Mouse (Mus musculus): ENCODE data around the gene Ubb. TPM values are rescaled to one million over a fixed set of nuclear protein-coding genes. Genes with fewer than 3 reads are reported as not detected.

Gene Ubb
- polyA plus RNA-seq, 1 experiment from 2014 or later = 2,876 TPM

DNA sequence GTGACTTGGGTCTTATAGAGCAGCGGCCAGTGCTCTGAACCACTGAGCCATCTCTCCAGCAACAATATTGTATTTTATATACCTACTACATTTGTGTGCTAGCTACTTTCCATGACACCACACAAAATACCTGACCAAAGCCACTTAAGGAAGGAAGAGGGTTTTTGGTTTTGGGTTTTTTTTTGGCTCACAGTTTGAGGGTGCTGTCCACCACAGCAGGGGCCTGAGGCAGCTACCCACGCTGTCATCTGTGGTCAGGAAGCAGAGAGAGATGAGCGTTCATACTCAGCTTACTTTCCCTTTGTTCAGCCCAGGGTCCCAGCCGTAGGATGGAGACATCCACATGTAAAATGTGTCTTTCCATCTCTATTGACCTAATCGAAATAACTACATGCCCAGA lies 36.1 kb downstream of the Ubb start:
- Histone ChIP-seq H3K27me3 (ENCODE audit: control insufficient read depth, insufficient read depth, low read length) (no peaks in the 10 kb centered on the region), H3K4me2 (ENCODE audit: low read length) (no peak overlapping the region), H3K9ac (ENCODE audit: low read length) (no peak overlapping the region), H3K4me3 (ENCODE audit: control insufficient read depth in 1 of 2, insufficient read depth in 1 of 2, low read depth in 1 of 2, low read length in 2 of 2) (no peak overlapping the region), H3K4me1 (ENCODE audit: control insufficient read depth in 2 of 2, insufficient read depth in 2 of 2, low read length in 2 of 2) (peaks cover 9 to 21% of the 10 kb centered on the region in 2 experiments), H3K27ac (replicated peaks in 1 of 2; ENCODE audit: control insufficient read depth in 1 of 2, insufficient read depth in 1 of 2, low read depth in 2 of 2, low read length in 2 of 2) (no peak overlapping the region), H3K36me3 (ENCODE audit: control insufficient read depth, insufficient read depth, low read length) (no peaks in the 10 kb centered on the region), H3K9me3 (ENCODE audit: control insufficient read depth, low read length) (no peaks in the 10 kb centered on the region)
- ATAC-seq (ENCODE audit: insufficient number of reproducible peaks, insufficient read depth, low FRiP score, low read depth) = no peak
- WGBS = 85% methylated on average over 5 of the region's 5 CpGs

DNA sequence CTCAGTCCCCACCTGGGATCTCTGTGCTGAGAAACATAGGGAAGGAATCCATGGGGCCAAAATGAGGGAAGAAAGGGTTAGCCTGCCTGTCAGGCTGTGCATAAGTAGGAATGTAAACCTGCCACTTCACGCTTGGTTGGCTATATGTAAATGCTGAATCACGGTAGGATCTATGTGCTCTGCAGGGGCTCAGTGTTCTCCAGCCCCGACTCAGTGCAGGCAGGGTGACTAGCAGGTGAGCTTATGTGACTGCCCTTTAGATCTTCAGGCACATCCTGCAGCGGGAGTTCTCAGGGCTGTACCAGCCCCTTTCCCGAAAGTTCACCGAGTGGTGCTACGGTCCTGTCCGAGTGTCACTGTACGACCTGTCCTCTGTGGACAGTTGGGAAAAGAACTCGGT lies 38.4 kb downstream of the Ubb start:
- no peaks in the 10 kb centered on the region for H3K9me3 ChIP-seq (ENCODE audit: control insufficient read depth, low read length)
- H3K4me1 ChIP-seq (ENCODE audit: control insufficient read depth in 2 of 2, insufficient read depth in 2 of 2, low read length in 2 of 2) = peaks cover 5 to 16% of the 10 kb centered on the region in 2 experiments
- H3K4me2 ChIP-seq (ENCODE audit: low read length) = no peak overlapping the region
- no peak for ATAC-seq (ENCODE audit: insufficient number of reproducible peaks, insufficient read depth, low FRiP score, low read depth)
- no peak overlapping the region for H3K4me3 ChIP-seq (ENCODE audit: control insufficient read depth in 1 of 2, insufficient read depth in 1 of 2, low read depth in 1 of 2, low read length in 2 of 2)
- 81% methylated on average over 10 of the region's 10 CpGs for WGBS
- H3K9ac ChIP-seq (ENCODE audit: low read length) = no peak overlapping the region
- no peaks in the 10 kb centered on the region for H3K27me3 ChIP-seq (ENCODE audit: control insufficient read depth, insufficient read depth, low read length)
- no peaks in the 10 kb centered on the region for H3K36me3 ChIP-seq (ENCODE audit: control insufficient read depth, insufficient read depth, low read length)
- H3K27ac ChIP-seq (replicated peaks in 1 of 2; ENCODE audit: control insufficient read depth in 1 of 2, insufficient read depth in 1 of 2, low read depth in 2 of 2, low read length in 2 of 2) = no peak overlapping the region

DNA sequence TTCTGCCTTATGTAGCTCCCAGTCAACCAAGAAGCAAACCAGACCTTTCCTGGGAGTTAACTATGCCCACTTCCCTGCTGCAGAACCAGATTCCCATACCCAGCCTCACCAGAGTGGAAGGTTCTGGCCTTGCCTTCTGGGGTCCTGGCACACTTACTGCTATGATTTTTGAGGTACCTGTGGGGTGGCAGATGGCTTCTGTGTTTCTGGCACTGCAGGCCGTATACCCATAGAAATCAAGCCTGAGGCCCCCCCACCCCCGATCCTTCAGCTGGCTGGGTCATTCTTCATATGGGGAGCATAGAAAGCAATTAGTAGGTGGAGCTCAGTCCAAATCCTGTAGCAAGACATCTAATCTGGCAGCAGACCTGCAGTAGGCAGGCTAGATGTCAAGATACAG lies 40.1 kb downstream of the Ubb start:
- Histone ChIP-seq H3K36me3 (ENCODE audit: control insufficient read depth, insufficient read depth, low read length) (no peaks in the 10 kb centered on the region), H3K27ac (replicated peaks in 1 of 2; ENCODE audit: control insufficient read depth in 1 of 2, insufficient read depth in 1 of 2, low read depth in 2 of 2, low read length in 2 of 2) (no peak overlapping the region), H3K4me2 (ENCODE audit: low read length) (no peak overlapping the region), H3K27me3 (ENCODE audit: control insufficient read depth, insufficient read depth, low read length) (no peaks in the 10 kb centered on the region), H3K4me1 (ENCODE audit: control insufficient read depth in 2 of 2, insufficient read depth in 2 of 2, low read length in 2 of 2) (peaks cover 5 to 16% of the 10 kb centered on the region in 2 experiments), H3K9me3 (ENCODE audit: control insufficient read depth, low read length) (no peaks in the 10 kb centered on the region), H3K9ac (ENCODE audit: low read length) (no peak overlapping the region), H3K4me3 (ENCODE audit: control insufficient read depth in 1 of 2, insufficient read depth in 1 of 2, low read depth in 1 of 2, low read length in 2 of 2) (no peak overlapping the region)
- no peak for ATAC-seq (ENCODE audit: insufficient number of reproducible peaks, insufficient read depth, low FRiP score, low read depth)
- WGBS = 90% methylated on average over 2 of the region's 2 CpGs

- H3K4me3 ChIP-seq (ENCODE audit: control insufficient read depth in 1 of 2, insufficient read depth in 1 of 2, low read depth in 1 of 2, low read length in 2 of 2) = no peak overlapping the region
- H3K4me2 ChIP-seq (ENCODE audit: low read length) = no peak overlapping the region
- WGBS = 44% methylated on average over 8 of the region's 8 CpGs
- H3K36me3 ChIP-seq (ENCODE audit: control insufficient read depth, insufficient read depth, low read length) = no peaks in the 10 kb centered on the region
- H3K9ac ChIP-seq (ENCODE audit: low read length) = no peak overlapping the region
- H3K27ac ChIP-seq (replicated peaks in 1 of 2; ENCODE audit: control insufficient read depth in 1 of 2, insufficient read depth in 1 of 2, low read depth in 2 of 2, low read length in 2 of 2) = no peak overlapping the region; a peak in 1 of 4 replicates
- peaks cover 5 to 16% of the 10 kb centered on the region in 2 experiments for H3K4me1 ChIP-seq (ENCODE audit: control insufficient read depth in 2 of 2, insufficient read depth in 2 of 2, low read length in 2 of 2)
- no peaks in the 10 kb centered on the region for H3K9me3 ChIP-seq (ENCODE audit: control insufficient read depth, low read length)
- ATAC-seq (ENCODE audit: insufficient number of reproducible peaks, insufficient read depth, low FRiP score, low read depth) = peak; percentile 57
- H3K27me3 ChIP-seq (ENCODE audit: control insufficient read depth, insufficient read depth, low read length) = no peaks in the 10 kb centered on the region
Observed at GRCm38 (mm10) chr11:62591904-62592575, 41.1 kb downstream of the Ubb start.

- no peak for ATAC-seq (ENCODE audit: insufficient number of reproducible peaks, insufficient read depth, low FRiP score, low read depth)
- Histone ChIP-seq H3K4me3 (ENCODE audit: control insufficient read depth in 1 of 2, insufficient read depth in 1 of 2, low read depth in 1 of 2, low read length in 2 of 2) (no peak overlapping the region), H3K27me3 (ENCODE audit: control insufficient read depth, insufficient read depth, low read length) (no peaks in the 10 kb centered on the region), H3K9ac (ENCODE audit: low read length) (no peak overlapping the region), H3K4me1 (ENCODE audit: control insufficient read depth in 2 of 2, insufficient read depth in 2 of 2, low read length in 2 of 2) (peaks cover 0 to 2% of the 10 kb centered on the region in 2 experiments; a peak in 2 of 4 replicates), H3K4me2 (ENCODE audit: low read length) (no peak overlapping the region), H3K27ac (replicated peaks in 1 of 2; ENCODE audit: control insufficient read depth in 1 of 2, insufficient read depth in 1 of 2, low read depth in 2 of 2, low read length in 2 of 2) (no peak overlapping the region), H3K9me3 (ENCODE audit: control insufficient read depth, low read length) (no peaks in the 10 kb centered on the region), H3K36me3 (ENCODE audit: control insufficient read depth, insufficient read depth, low read length) (0 out of 2 replicates have a peak, but pooled peaks cover 4% of the 10 kb centered on the region)
- 68% methylated on average over 4 of the region's 4 CpGs for WGBS
Observed at GRCm38 (mm10) chr11:62598571-62598970, 47.6 kb downstream of the Ubb start.

DNA sequence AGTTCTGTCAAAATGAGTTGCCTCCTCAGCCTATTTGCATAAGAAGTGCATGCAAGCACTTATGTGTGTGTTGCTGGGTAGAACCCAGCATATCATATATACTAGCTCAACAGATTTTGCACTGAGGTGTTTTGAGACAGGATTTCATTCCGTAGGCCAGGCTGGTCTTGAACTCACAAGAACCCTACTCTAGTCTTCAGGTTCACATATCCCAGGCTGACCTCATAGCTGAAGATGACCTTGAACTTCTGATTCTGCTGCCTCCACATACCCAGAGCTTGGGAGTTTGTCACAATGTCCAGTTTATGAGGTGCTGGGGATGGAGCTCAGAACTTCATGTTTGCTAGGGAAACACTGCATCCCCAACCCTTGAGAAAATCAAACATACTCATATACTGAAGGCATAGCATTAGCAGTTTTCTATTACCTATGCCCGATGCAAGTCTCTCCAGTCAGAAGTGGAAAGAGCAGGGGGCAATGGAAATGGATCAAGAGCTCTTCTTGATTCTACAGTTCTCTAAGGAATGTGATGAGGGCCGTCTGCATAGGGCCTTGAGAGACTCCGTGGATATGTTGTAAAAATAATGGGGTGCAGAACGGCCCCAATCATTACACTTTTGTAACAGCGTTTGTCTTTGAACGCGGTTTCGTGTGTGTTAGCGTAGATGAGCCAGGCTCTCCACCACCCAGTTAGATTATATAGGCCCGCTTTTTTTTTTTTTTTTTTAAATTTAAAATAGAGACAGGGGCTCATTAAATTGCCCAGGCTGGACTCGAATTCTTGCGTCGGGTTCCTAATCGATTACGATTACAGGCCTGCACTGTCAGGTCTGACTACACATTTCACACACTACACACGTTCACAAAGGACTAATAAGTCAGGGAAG lies 51.0 kb downstream of the Ubb start:
- ATAC-seq (ENCODE audit: insufficient number of reproducible peaks, insufficient read depth, low FRiP score, low read depth) = no peak
- H3K27ac ChIP-seq (replicated peaks in 1 of 2; ENCODE audit: control insufficient read depth in 1 of 2, insufficient read depth in 1 of 2, low read depth in 2 of 2, low read length in 2 of 2) = peak overlapping the region; percentile 94 to 96
- H3K27me3 ChIP-seq (ENCODE audit: control insufficient read depth, insufficient read depth, low read length) = no peaks in the 10 kb centered on the region
- H3K4me3 ChIP-seq (ENCODE audit: control insufficient read depth in 1 of 2, insufficient read depth in 1 of 2, low read depth in 1 of 2, low read length in 2 of 2) = peak overlapping the region; percentile 55 to 94
- peaks cover 4 to 18% of the 10 kb centered on the region in 2 experiments for H3K4me1 ChIP-seq (ENCODE audit: control insufficient read depth in 2 of 2, insufficient read depth in 2 of 2, low read length in 2 of 2)
- H3K9me3 ChIP-seq (ENCODE audit: control insufficient read depth, low read length) = no peaks in the 10 kb centered on the region
- 14% methylated on average over 17 of the region's 17 CpGs for WGBS
- H3K4me2 ChIP-seq (ENCODE audit: low read length) = peak overlapping the region; percentile 80
- peak overlapping the region; percentile 78 for H3K9ac ChIP-seq (ENCODE audit: low read length)
- H3K36me3 ChIP-seq (ENCODE audit: control insufficient read depth, insufficient read depth, low read length) = peaks cover 38% of the 10 kb centered on the region

Measured in heart, embryonic 14.5 days (tissue).